Mouse (Mus musculus) cerebellum, adult 18-20 months (tissue): ENCODE data around the gene Gm49336.

ENCODE experiments used
- DNase-seq, 2 experiments: peaks; one replicate each; pipeline ENCODE4 v3.0.0; 2021

Gm49336 gene

DNA sequence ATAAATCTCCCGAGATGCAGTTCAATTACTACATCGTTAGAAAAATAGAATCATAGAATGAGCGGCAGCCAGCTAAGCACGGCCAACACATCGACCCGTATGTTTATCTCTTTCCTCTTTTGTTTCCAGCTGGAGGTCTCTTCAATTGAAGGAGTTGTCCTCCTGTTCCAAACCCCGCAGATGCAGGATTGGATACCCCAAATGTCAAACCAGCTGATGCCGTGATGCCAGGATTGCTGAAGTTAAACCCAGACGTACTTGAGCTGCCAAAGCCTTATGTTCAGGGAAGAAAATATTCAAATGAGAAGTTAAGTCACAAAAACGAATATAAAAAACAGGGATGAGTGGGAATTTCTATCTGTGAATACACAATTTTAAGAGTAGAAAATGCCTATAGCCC lies 31.4 kb downstream of the Gm49336 start:
- no peak for DNase-seq

DNA sequence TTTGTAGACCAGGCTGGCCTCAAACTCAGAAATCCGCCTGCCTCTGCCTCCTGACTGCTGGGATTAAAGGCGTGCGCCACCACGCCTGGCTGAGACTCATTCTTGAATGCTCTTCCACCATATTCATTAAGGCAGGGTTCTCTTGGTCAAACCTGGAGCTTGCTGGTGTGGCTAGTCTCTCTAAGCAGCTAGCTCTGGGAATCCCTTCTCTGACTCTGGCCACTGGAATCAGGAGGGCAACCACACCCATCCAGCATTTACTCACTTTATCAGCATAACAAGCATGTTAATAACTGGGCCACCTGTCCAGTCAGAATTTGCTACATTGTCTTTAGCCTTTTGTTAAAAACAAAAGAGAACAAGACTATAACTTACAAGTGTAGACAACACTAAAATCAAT lies 33.7 kb downstream of the Gm49336 start:
- no peak for DNase-seq

DNA sequence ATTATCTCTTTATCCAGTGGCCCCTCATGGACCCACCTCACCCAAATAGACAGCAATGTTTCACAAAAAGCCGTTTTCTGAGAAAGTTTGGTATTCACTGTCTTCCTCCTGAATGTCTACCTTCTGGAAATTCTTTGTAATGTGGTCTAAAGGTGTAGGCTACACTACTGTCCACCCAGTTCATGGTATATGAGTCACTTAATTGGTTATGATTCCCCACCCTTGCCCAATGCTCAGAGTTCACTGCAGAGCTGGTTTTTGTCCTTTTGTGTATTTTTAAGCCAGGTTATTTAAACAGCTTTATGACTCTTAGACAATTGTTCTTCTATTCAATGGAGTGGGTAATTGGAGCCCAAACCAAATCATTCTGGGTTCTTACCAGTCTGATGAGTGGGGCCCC lies 35.2 kb downstream of the Gm49336 start:
- no peak for DNase-seq

- no peak for DNase-seq
Measured at GRCm38 (mm10) chr14:60215000-60215399, 36.3 kb downstream of the Gm49336 start.

DNA sequence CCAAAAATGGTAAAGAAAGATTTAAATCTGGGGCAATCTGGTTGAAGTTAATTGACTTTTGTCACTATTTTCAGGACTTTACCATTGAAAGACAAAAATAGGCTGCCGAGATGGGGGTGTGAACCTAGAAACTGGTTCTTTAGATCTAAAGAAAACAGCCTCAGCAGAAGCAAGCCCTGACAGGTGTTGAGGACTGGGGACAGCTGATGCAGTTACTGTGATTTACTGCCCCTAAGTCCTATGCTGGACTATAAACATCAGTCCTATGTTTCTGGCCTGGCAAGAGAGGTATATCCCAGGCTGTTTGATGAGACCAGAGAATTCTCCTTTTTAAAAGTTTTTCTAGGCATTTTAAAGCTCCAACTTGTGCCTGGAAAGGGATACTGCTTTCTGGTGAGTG lies 37.3 kb downstream of the Gm49336 start:
- DNase-seq = no peak

GRCm38 (mm10) chr14:60209166-60209565 lies 42.1 kb downstream of the Gm49336 start:
- DNase-seq = no peak

DNA sequence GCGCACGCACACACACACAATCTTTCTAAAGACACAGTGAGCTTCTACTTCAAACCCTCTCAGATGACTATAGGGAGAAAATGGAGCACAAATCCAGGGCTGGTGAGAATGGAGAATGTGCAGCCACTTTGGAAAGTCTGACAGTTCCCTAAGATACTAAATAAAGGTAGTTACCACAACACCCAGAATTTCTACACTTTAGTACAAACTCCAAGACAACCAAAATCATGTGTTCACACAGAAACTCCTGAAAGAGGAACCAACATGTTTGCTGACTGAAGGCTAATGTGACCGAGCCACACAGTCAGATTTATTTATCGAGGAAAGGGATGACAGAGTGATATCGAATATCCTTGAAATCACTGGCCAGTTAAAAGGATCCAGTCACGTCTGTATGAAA lies 46.3 kb downstream of the Gm49336 start:
- DNase-seq = no peak

DNA sequence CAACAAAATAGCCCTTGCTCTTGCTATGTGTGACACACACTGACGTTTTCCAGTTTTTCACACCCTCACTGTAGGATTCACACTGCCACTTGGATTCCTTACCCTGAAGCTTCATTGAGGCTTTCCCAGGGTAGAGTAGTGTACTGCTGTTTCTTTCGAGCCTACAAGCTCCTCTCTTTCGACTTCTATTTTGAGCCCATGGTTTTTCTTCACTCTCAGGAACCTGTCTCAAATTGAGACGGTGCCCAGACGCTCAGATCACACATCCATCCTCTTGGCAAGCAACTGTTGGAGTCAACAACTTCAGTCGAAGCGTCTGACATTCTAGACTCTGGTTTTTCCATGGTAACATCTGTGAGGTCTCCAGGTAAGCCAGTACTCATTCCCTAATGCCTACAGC lies 54.4 kb downstream of the Gm49336 start, which contains the start of gene Atp8a2:
TSS of gene Atp8a2 (minus strand) at position 296 of the 400 bp plus-strand sequence.
- DNase-seq = no peak

- no peak for DNase-seq
Measured at GRCm38 (mm10) chr14:60195999-60196398, 55.3 kb downstream of the Gm49336 start.

GRCm38 (mm10) chr14:60194606-60195005 lies 56.7 kb downstream of the Gm49336 start:
- DNase-seq = no peak

- no peak for DNase-seq
Measured at GRCm38 (mm10) chr14:60189771-60190170, 61.5 kb downstream of the Gm49336 start.

GRCm38 (mm10) chr14:60188201-60188825 lies 63.0 kb downstream of the Gm49336 start:
- DNase-seq = no peak

- DNase-seq = no peak
Measured at GRCm38 (mm10) chr14:60181306-60181705, 70.0 kb downstream of the Gm49336 start.

DNA sequence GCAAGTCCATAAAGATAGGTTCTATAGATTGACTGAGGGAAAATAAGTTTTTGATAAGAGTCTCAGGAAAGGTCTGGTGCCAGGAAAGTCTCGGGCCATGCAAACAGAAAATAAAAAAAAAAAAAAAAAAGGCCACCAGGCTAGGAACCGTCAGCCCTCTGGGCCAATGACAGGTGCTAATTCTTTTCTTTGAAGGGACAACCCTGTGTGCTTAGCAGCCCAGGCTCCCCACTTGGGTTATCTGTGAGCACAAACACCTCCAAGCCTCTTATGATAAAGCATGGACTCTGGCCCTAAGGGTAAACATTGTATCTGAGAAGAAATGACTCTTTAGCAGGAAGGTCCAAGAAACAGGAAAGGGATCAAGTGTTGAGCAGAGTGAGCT lies 72.7 kb downstream of the Gm49336 start:
- no peak for DNase-seq

GRCm38 (mm10) chr14:60177614-60178570 lies 73.4 kb downstream of the Gm49336 start:
- peak; percentile 13 to 54 for DNase-seq

DNA sequence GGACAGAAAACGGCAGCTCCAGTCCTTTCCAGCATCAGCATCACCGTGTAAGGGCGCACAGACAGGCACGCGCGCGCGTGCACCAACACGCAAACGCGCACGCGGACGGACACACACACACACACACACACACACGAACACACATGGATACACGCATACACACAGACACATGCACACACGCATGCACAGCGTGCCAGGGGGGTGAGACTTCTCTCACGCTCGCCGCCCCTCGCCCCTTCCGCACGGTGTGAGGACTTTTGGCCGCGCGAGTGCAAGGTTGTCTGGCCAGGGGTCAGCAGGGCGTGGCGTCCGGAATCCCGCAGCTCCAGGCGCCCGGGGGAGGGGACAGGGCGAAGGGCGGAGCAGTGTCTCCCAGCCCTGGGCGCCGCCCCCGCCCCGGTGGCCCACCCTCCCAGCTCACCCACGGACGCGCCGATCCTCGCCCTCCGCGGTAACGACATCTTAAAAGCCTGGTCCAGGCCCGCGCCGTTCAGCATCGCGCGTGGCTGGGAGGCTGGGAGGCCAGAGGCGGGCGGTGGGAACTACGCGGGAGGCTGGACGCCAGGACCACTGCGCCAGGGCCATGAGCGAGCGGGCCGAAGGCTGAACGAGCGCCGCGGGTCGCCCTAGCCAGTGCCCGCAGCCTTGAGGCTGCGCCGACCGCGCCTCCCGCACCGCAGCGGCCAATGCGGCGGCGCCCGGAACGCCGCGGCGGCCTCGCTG lies 74.3 kb downstream of the Gm49336 start:
- peak; percentile 77 to 82 for DNase-seq

DNA sequence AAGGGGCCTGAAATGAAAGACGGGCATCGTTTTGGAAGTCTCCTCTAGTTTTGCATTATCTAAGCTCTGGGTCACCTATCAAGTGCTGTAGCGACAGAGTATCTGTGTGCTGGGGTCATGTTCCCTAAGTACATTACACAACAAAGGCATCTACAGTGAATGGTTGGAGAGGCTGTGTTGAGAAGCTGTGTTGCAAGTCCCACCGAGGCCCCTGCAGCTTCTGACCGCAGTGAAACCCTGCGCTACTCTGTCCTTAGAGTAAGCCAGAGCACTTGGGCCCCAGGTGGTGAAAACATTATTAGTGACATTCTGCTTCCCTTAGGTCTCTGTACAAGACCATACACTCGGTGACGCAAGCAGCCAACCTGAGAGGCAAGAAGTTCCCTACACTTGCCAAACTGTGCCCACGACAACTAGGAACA lies 74.8 kb downstream of the Gm49336 start:
- no peak for DNase-seq

GRCm38 (mm10) chr14:60172286-60173055 lies 78.8 kb downstream of the Gm49336 start:
- DNase-seq = no peak

- no peak for DNase-seq
Measured at GRCm38 (mm10) chr14:60170845-60171610, 80.3 kb downstream of the Gm49336 start.

DNA sequence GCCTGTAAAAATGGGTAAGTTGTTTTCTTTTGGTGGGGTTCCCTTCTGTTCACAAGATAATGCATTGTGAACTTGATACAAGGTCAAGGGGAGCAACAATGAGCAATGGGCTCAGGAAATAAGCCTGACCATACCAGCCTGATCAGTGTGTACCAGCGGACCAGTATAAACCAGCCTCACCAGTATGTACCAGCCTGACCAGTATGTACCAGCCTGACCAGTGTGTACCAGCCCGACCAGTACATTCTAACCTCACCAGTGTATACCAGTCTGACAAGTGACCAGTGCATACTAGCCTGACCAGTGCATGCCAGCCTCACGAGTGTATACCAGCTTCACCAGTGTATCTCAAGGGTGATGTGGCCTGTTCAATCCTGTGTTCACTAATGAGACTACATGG lies 87.9 kb downstream of the Gm49336 start:
- DNase-seq = no peak
